Mouse (Mus musculus) gastrocnemius, postnatal 4 days (tissue): Measurements from ENCODE around the gene Dpp6. TPM values are rescaled to one million over a fixed set of nuclear protein-coding genes. Genes with fewer than 3 reads are reported as not detected.

ENCODE experiments used
- DNase-seq, 2 experiments: peaks; one replicate each; pipeline ENCODE4 v3.0.0; 2021 to 2022; ENCODE audit warnings: low spot score in 2 of 2, mixed read lengths in 2 of 2
- total RNA-seq, 2 experiments: library from RNA; stranded (reverse); gene quantifications; 2 replicates each; pipeline ENCODE4 v1.2.3; 2021

The Dpp6 gene
- total RNA-seq, 2 experiments from 2014 or later: 5.0 to 5.6 TPM

DNA sequence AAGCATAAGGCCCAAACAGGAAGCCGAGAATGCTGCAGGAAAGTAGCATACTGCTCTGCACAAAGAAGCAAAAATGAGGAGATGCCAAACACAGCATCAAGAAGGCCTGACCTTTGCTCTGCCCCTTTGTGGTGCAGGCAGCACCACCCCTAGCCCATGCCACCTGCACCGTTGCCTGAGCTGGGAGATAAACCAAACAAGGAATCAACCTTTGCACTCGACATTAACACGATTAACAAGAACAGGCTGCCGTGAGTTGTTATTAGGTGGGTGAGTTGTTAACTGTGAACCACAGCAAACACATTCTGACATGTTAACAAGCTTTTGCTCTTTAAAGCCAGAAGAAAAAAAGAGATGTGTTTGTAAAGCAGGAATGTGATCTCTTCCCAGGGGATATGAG is 239.4 kb downstream of the Dpp6 start:
- DNase-seq: no peak

GRCm38 (mm10) chr5:27060114-27060513 is 243.1 kb downstream of the Dpp6 start:
- DNase-seq: no peak

DNA sequence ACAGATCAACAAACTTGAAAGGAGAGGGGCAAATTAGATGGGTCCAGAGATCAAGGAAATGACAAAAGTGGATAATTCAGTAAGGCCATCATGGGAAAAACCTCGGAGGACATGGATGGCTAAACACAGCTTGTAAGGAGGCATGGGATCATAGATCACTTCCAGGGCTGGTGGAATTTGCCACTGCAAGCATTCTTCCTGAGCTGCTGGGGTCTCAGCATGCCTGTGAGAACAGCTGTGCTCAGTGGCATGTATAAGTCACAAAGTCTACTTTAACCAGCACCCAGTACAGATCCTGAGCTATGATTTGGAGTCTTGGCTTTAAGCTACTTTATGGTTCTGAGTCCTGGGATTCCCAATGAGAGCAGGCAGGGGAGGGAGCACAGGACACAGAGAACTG is 246.9 kb downstream of the Dpp6 start:
- DNase-seq: no peak

DNA sequence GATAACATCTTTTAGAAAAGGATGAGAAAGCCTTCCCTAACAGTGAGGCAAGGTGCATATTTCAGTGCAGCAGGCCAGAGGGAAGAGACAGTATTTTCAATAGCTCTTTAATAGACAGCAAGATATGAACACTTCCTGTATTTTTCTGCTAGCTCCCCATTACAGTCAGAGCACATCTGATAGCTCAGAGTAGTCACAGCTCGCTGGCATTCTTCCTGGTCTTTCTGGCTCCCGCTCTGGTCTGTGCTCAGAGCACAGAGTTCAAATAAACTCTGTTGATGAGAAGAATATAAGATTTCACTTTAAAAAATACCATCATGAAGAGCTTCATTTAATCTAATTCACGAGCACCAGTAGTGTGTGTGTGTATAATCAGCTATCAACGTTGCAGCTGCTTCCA is 249.8 kb downstream of the Dpp6 start:
- DNase-seq: no peak

GRCm38 (mm10) chr5:27075131-27075591 is 258.2 kb downstream of the Dpp6 start:
- peak in 1 of 2 experiments; percentile 31 for DNase-seq

GRCm38 (mm10) chr5:27076046-27076445 is 259.0 kb downstream of the Dpp6 start:
- no peak for DNase-seq

DNA sequence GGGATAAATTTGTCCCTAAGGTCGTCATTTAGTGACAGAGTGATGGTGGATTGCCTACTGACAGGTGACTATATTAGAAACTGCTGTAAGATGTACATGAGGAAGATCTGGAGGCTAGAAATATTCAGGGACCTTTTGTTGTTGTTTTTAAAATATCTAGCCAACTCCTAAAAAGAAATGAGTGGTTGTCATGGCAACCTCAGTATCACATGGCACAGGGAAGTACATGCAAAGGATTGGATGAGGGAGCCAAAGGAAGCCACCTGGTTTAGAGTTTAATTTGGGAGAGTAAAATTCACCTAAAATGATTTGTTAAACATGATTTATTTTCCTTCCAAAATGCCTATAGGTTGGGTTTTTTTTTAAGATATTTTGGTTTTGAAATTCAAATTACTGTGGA is 260.8 kb downstream of the Dpp6 start:
- DNase-seq: no peak

- DNase-seq: no peak
Measured at GRCm38 (mm10) chr5:27081275-27081674, 264.3 kb downstream of the Dpp6 start.

GRCm38 (mm10) chr5:27083762-27084161 is 266.8 kb downstream of the Dpp6 start:
- no peak for DNase-seq

DNA sequence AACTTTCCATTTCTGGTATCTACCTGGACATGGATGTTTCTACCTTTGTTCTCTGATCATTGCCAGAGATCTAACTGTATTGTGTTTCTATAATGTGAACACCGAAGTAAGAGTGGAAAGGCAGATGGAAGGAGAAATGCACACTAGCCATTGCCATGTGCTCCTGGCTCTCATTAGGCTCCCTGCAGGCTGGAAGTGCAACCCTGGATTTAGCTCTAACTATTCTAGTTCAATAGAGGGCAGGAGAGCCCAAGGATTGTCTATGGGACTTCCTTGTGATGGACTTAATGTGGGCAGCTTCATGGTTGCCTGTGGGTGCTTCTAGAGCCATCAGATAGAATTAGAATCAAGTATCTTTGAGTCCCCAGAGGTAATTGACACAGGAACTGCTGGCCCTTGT is 291.2 kb downstream of the Dpp6 start:
- DNase-seq: no peak

DNA sequence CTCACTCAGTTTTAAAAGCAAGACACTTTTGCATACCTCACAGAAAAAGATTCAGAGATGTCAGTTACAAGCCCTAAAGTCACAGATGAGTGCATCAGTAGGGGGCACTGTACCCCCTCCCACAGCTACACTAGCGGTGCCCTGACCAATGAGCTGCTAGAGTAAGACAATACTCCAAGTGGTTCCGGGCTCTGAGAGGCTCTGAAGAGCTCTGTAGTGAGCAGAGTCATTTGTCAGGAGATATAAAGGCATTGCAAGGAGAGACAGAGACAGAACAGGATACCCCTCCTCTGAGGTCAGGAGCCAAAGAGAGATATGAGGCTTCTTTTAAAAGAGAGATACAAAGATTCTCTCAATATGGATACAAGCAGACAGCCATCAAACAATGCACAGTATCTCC is 305.5 kb downstream of the Dpp6 start:
- DNase-seq: no peak

DNA sequence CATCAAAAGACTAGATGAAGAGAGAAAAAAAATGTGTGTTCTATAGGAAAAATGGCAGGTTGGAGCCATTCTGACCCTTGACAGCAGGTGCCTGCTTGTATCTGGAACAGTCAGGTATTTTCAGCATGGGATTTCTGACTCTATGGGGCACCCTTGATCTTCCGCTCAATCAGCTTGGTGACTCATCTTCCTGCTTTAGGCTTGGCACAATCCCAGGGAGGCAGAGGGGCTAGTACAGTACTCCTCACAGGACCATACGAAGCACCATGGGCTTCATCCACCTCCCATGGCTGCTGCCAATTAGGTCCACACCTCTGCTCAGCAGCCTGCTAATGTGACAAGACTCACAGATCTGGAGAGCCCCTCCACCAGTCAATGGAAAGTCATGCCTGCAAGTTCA is 305.9 kb downstream of the Dpp6 start:
- DNase-seq: no peak

GRCm38 (mm10) chr5:27126034-27126433 is 309.0 kb downstream of the Dpp6 start:
- no peak for DNase-seq

DNA sequence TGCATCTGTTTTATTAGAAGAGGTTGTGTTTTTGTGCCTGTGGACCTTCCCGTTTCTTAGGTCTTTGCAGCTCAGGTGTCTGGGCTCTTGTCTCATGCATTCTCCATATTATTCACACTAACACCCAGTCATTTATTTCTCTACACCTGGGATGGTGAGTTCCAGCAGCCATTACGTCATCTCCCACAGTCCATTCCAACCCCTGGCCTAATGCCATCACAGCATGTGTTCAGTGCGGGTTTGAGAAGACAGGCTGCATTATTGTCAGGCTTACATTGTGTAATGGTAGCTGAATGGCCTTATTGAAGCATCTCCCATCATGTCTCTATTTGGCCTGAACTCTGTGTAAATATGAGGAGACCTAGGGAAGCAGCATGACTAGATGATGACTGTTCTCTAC is 316.2 kb downstream of the Dpp6 start:
- DNase-seq: no peak

- no peak for DNase-seq
Measured at GRCm38 (mm10) chr5:27134436-27135005, 317.5 kb downstream of the Dpp6 start.

DNA sequence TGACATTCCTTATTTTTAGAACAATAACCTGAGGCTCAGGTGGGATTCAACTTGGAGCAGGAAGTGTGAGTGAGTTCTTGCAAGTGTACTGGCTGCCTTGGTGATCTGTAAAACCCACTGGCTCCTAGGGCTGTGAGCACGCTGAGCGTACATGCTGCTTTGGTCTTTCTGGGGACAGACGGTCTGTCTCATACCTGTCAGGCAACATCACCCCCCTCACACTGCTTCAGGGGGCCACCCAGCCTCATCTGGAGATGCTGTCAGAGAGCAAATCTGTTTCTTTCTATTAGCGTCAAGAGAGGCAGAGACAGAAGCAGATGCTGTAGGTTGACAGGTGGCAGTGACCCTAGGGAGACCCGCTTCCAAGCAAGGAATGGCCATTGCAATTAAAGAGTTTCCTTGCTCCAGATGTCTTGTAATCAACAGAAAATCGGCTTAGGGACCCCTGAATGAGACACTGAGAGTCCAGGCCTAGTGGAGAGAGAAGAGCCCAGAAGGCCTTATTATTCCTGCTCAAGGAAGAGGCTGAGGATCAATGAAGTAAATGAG is 330.5 kb downstream of the Dpp6 start:
- DNase-seq: no peak

DNA sequence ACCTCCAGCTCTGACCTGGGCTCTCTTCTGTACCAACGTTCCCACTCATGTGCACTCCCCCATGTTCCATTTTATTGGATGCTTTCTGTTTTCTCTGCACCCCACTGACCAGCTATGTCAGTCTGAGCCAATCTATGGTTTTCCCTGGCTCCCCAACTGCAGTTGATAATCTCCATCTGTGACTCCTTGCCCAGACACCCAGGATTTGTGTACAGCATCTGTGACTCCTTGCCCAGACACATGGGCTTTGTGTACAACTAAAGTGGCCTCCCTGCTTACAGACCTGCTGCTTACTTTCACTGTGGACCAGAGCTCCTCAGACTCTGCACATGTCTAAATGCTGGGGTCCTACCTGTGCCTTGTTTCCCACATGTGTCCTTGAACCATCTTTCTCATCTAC is 334.0 kb downstream of the Dpp6 start:
- DNase-seq: no peak

- no peak for DNase-seq
Measured at GRCm38 (mm10) chr5:27155671-27156070, 338.7 kb downstream of the Dpp6 start.

DNA sequence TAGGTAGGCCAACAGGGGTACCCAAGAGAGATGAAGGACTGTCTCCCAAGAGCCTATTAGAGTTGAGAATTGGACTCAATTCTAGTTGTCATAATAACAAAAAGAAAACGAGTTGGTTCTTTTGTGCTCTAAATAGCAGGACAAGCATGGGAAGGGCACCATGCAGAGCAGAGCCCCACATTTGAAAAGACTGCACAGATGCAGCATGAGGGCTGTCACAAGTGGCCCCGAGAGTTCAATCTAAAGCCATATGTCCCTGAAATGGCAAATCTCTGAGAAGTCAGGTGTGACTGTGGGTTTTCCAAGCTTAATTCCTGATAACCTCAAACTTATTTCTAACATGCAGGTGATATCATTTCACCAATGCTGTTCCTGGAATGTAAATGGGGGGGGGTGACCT is 339.4 kb downstream of the Dpp6 start:
- no peak for DNase-seq

GRCm38 (mm10) chr5:27161122-27161645 is 344.2 kb downstream of the Dpp6 start:
- DNase-seq: no peak

GRCm38 (mm10) chr5:27168550-27168949 is 351.5 kb downstream of the Dpp6 start:
- DNase-seq: no peak

GRCm38 (mm10) chr5:27184963-27185362 is 368.0 kb downstream of the Dpp6 start:
- DNase-seq: no peak
